Mouse (Mus musculus): ENCODE data around the gene Rpl36-ps4.

GRCm38 (mm10) chr17:87934326-87934725, 13.5 kb downstream of the Rpl36-ps4 start:
- TF ChIP-seq POLR2A (IDR thresholded peaks at IDR 0.05; ENCODE audit: borderline replicate concordance, control insufficient read depth, low read depth, low read length) (no peak), CTCF (IDR thresholded peaks at IDR 0.05; ENCODE audit: control insufficient read depth, insufficient read depth, low read length) (no peak)

All from bone marrow, adult 2 months (tissue).